Mouse (Mus musculus): ENCODE measurements around the gene Dennd1a.

The Dennd1a gene

DNA sequence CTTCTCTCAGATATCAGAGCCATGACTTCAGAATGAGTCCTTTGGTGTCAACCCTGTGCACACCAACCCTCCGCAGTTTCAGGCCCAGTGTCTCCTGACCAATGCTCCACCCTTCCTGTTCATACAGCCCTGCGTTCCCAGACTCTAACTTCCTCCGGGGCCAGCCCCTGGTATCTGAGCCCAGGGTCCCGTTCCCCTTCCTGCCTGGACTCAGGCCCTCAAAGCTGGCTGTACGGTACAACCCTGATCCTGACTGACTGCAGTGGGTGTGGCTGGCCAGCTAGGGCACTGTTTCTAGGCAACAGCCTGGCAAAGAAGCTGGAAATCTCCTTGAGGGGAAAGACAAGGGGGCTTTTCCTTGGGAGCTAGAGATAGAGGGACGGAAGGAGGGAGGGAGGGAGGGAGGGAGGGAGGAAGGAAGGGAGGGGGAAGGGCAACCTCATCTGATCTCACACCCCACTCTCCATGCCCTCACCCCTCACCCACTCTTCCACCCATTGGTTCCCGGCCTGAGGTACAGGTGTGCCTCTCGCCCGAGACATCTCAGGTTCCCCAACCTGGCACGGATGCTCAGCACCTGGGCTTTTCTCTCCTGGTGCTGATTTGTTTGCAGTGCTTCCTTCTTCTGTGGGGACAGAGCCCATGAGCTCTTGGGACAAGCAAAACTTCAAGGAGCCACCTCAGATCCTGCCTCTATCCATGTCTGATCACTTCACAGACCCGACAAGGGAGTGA, 521.0 kb downstream of the Dennd1a start:
- DNase-seq, result no peak

DNA sequence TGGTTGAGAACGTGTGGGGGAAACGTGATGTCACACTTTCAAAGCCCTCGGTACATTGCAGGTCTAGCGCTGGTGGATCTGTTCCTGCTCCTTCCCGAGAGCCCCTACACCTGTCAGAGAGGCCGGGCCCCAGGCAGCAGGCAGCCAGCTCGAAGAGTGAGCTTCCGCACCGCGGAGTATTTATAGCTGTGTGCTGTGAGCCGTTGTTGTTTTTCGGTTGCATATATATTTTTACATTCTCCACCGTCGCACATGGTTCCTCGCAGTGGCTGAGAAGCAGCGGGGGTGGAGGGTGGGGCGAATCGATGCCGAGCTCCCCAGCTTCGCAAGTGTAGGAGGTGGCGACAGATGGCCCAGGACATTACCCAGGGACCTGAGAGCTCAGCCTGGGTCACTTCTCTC, 522.1 kb downstream of the Dennd1a start:
- DNase-seq, result no peak

DNA sequence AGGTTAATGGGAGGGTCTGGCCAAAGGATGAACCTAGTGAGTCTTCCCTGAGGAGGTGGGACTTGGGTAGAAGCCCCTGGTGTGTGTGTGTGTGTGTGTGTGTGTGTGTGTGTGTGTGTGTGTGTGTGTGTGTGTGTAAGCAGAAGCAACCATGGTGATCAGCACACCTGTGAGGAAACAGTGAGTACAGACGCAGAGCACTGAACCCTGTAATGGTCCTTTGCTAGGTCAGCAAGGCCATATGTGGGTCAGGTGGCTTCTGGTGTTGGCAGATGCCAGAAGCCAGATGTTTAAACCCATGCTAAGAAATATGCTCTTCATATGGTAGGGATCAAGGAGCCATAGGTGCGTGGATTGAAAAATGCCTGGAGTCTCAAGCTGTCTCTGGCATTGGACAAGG, 522.7 kb downstream of the Dennd1a start:
- DNase-seq, result no peak

DNA sequence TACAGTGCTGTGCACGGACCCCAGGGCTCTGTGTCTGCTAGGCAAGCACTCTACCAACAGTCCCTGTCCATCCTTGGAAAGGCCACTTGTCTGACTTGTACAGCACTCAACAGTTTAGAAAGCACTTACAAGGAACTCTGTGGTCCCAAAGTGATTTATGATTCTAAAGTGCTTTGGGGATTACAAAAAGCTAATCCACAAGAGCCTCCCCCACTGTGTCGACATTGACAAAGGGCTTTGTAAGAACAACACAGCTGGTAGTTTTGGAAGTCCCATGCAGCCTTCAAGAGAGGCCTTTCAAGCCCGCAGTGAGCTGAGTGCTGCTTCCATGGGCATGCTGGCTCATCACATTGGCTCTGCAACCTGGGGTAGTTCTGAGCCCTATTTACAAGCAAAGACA, 523.6 kb downstream of the Dennd1a start:
- DNase-seq, result no peak

DNA sequence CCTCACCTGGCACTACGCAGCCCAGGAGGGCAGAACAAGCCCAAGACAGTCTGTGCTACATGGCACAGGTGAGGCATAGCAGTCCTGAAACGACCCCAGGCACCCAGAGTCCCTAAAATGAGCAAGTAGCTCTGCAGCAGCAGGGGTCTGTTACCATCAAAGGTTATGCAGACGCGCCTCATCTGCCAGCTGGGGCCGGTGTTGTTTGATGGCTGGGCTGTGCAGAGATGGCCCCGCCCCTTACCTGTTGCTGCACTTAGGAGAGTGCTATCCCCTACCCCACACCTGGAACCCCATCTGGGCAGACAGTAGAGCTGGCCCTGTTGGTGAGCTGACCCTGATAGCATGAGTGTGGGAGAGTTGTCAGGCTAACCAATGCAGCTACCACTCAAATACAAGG, 526.6 kb downstream of the Dennd1a start:
- DNase-seq, result no peak

DNA sequence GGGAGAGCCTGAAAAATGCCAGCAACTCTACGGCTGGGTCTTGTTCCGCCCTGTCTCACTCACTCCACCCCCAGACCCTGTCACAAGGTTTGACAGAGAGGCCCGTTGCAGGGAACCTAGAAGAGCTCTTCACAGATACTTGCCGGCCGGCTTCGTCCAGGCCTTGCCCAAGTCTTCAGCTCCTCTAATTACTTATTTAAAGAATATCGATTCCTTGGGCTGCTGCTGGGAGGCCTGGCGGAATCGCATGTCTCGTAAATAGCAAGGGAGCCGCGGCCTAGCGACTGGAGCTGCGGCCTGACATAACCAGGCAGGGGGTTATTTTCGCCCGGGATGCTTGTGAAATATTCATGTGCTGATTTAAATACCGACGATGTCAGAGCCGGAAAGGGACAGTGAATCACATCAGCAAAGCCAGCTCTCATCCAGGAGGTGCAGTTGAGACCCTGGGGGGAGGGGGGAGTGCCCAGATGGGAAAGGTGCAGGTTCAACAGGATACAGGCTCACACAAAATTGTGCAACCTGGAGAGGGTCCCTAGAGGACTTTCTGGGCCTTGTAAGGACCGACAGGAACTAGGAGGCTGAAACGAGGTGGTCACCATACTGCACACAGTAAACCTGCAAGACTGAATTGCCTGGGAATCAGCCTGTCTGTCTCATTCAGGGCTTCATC, 528.7 kb downstream of the Dennd1a start:
- DNase-seq, result no peak

DNA sequence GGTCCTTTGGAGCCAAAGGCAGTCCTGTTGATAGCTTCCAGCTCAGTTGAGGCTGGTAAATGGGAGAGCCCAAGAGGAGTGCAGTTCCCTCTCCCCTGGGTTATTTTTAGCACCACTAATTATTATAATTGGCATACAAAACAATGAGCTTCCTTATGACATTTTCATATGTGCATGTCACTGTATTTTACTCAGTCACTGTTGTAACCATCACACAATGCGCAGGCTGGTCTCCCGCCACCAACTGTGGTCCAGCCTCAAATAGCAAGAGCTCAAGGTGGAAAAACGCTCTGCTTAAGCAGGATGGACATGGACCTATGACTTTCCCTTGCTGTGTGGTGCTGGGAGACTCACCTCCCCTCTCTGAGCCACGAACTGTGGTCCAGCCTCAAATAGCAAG, 529.4 kb downstream of the Dennd1a start:
- DNase-seq, result no peak

DNA sequence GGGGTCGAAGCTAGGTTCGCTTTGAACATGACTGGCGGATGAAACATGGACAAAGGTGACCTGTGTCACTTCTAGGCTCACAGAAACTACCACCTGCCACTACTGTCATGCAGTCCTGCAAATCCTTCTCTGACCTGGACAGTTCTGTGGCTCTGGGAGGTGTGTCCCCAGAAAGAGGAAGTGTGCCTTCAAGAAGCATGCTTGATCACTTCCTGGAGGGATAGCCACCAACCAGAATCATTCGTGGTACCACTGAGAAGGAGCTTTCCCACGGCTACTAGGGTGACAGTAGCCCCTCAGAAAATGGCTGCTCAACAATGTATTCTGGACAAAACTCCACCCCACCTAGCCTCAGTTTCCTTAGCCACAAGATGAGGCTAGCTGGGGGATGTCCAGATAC, 530.2 kb downstream of the Dennd1a start:
- DNase-seq, result no peak

DNA sequence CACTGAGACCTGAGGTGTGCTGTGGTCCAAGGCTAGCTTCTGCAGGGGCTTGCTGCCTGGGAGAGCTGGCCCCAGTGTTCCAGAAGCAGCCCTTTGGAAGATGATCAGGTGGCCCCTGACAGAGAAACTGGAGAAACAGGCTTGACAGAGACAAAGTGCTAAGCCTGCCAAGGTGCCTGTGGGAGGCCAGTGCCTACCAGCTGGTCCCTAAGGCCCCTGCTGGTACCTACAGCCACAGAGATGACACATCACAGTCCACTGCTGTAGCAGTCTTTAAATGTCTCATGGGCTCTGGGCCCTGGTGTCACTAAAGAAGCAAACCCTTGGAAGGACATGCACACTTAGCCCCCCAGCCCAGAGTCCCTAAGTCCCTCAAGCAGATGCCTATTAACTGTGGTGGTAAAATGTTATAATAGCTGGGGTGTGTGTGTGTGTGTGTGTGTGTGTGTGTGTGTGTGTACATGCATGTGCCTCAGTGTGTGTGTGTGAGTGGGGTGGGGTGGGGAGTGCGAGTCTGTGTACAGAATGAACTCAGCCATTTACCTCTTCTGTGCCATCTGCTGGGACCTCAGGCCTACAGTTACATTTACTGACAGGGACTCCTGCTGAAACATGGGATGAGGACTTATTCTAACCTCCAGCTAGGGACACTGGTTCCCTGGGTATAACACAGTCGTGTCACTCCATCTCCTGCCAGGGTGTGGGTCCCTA, 530.8 kb downstream of the Dennd1a start:
- peak; percentile 97 for DNase-seq

DNA sequence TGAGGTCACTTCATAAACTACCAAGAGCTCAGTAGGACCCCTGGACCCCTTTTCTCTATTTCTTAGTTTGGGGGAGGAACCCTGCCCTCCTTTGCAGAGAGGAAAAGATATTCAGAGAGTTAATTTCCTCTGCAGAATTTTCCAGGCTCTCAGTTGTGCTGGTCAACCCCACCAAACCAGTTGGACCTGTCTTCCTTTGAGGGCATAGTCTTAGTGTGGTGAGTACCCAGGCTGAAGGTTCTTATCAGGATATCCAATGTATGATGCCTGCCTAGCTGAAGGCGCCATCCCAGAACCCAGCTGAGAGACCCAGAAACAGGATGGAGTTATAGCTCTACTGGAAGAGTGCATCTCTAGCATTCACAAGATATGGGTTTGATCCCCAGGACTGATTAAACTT, 536.1 kb downstream of the Dennd1a start:
- DNase-seq, result peak; percentile 2

DNA sequence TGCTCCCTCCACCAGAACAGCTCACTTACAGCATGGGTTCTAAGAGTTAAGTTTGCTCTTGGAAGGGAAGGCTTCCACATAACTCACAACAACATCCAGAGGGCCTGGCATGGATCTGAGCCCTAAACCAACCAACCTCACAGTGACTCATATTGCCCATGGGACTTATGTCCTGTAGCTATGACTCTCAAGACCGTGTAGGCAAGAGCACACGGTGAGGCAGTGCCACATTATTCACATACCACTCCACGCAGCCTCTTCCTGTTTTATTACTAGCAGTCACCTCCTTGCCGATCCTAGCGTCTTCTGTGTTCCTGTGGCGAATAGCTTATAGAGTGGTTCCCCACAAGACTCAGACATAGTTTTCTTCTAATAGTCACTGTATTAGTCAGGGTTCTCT, 537.9 kb downstream of the Dennd1a start:
- no peak for DNase-seq
